Mouse (Mus musculus) regulatory T cell (primary cell): ENCODE measurements around the gene Hsf4.

Experiments
- in situ Hi-C: fragments of 300-600 bp; cut with MboI, MseI; formaldehyde crosslinking; loops from one replicate; pipeline ENCODE4 v1.15.1; 2025; ENCODE audit warnings: high pct_unique_total_duplicates

Gene Hsf4

DNA sequence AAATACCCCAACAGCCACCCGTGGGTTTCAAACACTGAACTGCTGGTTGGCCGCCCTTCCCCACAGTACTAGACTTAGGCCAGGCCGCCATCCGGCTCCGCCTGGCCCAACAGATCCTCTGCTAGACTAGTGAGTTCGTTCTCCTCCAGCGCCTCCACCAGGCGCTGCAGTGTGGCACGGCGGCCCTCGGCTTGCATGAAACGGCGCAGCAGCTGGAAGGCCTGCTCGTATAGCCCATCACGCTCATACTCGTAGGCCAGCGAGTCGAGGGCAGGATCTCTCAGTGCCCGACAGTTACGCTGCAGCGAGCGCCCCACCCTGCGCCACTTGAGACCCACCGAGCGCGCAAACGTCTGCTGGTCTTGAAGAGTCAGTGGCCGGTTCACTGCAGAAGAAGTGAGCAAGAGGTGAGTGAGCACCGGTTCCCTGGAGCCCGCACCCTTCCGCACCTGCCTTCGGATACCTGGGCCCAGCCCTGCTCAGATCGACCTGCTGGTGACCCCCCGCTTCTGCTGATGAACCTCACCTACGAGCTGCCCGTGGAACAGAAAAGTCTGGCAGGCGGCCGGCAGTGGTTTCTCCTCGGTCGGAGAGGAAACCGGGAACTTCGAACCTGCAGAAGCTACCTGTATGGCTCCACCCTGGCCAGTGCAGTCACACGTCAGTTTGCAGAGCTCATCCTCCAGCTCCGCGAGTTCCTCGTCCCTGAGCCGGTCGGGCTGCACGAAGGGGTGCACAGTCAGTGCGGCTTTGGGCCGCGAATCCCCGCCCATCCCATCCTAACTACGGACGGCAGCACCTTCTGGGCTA, 10.5 kb upstream of the Hsf4 start:
- in situ Hi-C loops = loop anchor here (25.0 kb wide), 1 partner anchor 622 kb away; the partner anchor contains the start of genes Ciao2b and Rrad

DNA sequence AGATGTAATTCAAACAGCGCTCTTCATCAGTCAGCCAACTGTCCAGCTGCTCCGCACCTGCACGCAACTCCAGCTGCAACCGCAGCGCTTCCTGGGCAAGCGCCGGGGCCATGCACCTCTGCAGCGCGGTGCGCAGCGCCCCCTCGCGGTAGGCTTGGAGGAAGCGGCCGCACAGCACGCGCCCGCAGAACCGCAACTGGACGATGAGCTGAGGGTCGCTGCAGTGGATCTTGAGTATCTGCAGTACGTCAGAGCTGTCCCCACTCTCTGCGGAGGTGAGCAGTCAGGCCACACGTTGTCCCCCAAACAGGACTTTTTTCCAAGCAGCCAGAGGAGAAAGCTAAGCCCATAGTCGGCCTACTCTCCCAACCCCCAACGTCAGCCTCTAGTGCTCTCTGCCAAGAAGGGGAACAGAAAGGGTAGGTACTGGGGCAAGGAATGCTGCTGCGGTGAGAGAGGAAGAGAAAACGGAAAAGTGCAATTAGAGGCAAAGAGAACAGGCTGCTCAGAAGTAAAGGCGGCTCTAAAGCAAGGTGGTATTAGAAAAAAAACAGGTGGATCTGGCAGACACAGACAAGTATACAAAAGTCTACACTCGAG, 9.8 kb upstream of the Hsf4 start:
- in situ Hi-C loops = loop anchor here (25.0 kb wide), 1 partner anchor 623 kb away; the partner anchor contains the start of genes Ciao2b and Rrad

DNA sequence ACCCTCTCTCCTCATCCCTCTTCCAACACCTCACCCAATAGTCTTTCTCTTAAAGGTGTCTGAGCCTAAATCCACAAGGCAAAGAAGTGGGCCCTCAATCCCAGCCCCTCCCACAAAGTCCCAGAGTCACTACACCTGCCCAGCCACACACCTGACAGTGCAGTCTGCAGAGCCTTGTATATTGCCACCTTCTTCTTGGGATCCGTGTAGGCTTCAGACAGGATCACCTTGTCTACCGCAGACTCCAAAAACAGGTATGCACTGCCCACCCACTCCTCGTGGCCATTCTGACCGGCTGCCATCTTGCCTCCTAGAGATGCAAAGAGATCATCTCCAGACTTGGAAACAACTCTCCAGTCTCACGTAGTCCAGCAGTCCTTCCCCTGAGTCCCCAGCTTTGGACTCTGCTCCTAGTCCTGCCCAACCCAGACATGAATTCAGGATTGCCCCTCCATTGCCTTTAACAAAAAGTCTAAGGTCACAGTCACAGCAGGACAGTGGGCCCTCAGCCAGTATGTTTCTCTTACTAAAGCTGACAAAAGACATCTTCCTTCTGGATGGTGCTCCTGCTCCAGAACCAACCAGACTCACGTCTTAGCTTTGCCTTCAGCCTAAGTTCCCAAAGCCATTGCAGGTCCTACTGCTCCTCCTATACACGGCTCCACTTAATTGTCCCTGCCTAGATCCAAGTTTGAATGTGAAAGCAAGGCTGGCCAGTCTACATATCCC, 9.1 kb upstream of the Hsf4 start:
- in situ Hi-C loops = loop anchor here (25.0 kb wide), 1 partner anchor 623 kb away; the partner anchor contains the start of genes Ciao2b and Rrad

DNA sequence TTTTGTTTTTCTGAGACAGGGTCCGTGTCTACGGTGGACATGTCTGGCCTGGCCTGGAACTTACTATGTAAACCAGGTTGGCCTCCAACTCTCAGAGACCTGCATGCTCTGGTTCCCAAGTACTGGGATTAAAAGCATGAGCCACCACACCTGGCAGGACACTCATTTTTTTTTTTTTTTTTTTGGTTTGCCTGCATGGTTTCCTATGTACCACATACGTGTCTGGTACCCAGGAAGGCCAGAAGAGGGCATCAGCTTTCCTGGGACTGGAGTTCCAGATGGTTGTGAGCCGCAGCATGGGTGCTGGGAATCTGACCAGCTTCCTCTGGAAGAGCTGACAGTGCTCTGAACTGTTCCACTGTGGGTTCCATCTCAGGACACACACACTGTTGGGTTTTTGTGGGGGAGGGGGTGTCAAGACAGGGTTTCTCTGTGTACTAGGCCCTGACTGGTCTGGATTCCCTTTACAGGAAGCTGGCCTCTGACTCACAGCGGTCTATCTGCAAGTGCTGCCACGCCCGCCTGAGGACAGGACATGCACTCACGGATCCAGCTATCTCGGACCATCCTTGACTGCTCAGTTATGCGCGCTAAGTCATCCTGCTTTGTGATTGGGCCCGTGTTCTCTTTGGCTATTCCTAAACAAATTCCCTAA, 8.1 kb upstream of the Hsf4 start:
- in situ Hi-C loops = loop anchor here (25.0 kb wide), 1 partner anchor 624 kb away; the partner anchor contains the start of genes Ciao2b and Rrad

DNA sequence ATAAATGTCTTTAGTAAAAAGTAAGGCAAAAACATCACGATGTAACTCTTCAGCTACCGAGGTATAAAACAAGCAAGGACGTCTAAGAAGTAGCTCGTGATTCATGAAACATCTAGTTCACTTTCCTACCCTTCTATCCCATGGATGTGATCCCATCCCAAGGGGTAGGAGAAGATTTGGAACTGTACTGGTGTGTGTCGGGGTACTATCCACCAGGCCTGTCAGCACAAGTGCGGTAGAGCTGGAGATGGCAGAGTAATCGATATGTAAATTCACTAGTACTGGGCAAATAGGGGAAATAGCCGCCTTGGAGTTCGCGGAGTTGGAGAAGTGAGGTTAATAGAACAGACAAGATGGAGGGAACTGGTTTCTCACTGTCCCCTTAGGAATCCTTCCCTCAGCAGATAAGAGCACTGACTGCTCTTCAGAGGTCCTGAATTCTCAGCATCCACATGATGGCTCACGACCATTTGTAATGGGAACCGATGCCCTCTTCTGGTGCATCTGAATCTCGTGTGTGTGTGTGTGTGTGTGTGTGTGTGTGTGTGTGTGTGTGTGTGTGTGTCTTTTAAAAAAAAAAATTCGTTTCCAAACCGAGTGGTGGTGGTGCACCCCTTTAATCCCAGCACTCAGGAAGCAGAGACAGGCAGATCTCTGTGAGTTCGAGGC, 6.2 kb upstream of the Hsf4 start:
- in situ Hi-C loops = loop anchor here (25.0 kb wide), 1 partner anchor 626 kb away; the partner anchor contains the start of genes Ciao2b and Rrad

DNA sequence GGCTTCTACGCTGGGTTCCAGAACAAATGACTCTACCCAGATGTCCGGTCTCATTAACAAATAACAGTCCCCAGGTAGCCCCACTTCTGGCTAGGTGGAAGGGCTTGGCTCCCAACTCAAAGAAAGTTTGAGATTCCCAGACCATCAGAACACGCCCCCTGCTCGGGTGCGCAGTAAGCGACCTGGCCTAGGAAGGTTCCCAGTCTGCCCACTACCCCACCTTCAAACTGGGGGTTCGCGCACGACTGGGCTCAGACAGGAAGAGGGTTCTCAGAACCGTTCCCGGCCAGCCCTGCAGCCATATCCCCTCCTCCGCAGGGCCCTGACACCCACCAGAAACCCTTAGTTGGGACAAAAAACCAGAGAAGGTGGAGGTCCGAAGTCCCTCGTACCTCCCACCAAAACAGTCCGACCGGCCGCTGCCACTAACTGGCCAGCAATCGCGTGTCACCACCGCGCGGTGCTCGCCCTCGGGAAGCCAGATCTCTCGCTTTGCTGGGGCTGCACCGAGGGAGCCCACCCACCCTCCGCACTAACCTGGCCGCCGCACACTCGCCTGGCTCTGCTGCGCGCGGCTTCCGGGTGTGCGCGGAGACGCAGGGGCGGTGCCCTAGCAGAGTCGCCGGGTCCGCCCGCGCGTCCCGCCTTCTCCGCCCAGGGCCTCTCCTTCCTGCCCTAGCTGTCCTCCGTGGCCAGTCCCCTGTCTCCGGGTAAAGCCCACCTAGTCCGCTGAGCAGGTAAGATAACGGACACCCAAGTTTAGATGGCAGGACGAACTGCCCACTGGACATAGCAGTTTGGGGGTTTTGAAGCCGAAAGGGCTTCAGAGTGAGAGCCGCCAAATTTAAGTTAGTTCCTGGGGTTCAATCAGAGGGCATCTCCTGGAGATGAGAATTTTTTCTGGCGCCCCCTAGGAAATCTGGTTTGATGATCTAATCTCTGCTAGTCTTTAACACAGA, 5.3 kb upstream of the Hsf4 start, which contains the start of the genes Tradd and Fbxl8:
Gene Tradd, minus strand, starts transcription at position 586 of the 959 bp plus-strand sequence.
Gene Fbxl8, plus strand, starts transcription at position 625 of the 959 bp plus-strand sequence.
- in situ Hi-C loops = loop anchor here (25.0 kb wide), 1 partner anchor 627 kb away; the partner anchor contains the start of genes Ciao2b and Rrad

DNA sequence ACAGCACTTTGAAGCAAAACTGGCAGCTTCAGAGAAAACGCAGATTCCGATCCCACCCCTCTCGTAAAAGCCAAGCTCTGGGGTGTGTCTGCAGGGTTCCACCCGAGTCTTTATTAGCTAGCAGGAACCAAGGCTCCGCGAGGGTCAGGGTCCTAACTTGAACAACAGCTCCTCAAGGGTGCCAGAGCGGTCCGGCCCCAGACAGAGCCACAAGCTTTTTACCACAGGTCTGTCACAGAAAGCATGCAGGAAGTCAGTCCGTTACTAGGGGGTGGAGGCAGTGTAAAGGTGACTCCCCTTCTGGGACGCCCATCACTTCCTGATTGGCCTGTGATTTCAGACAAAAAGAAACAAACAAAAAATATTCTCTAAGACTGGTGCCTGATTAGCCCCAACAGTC, 4.5 kb upstream of the Hsf4 start:
- in situ Hi-C loops = loop anchor here (25.0 kb wide), 1 partner anchor 628 kb away; the partner anchor contains the start of genes Ciao2b and Rrad

DNA sequence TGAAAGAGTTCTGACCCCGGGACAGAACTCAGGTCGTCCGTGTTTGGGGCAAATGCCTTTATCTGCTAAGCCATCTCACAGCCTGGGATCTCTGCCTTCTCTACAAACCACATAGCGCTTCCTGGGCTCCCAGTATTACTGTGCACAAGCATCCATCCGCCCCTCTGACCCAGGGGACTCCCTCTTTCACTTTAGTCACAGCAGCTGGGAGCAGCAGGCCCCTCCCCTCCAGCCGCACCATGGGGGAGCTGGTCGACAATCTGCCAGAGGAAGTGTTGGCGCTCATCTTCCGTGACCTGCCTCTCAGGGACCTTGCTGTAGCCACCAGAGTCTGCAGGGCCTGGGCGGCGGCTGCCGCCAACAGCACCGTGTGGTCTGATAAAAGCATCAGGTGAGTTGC, 2.8 kb upstream of the Hsf4 start:
- in situ Hi-C loops = loop anchor here (25.0 kb wide), 1 partner anchor 629 kb away; the partner anchor contains the start of genes Ciao2b and Rrad

DNA sequence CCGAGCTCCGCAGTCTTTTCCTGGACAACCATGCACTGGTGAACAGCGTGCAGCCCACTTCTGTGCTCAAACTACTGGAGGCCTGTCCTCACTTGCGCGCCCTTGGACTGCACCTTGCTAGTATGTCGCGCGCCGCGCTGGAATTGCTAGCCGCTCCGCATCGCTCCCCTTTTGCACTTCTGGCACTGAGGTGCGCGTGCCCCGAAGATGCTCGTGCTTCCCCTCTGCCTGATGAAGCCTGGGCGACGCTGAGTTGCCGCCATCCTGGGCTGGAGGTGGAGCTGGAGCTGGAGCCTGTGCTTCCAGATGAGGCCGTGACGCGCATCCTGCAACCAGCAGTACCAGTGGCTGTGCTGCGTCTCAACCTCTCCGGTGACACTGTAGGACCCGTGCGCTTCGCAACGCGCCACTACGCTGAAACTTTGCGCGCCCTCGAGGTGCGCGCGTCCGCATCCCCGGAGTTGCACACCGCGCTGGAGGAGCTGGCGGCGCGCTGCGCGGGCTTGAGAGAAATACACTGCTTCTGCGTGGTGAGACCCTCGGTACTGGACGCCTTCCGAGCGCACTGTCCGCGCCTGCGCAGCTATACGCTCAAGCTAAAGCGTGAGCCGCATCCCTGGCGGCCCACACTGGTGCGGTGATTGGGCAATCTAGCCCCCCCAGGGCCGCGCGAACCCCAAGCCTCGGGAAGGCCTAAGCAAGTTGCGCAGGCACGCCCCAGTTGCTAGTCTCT, 1.1 kb upstream of the Hsf4 start:
- in situ Hi-C loops = loop anchor here (25.0 kb wide), 1 partner anchor 631 kb away; the partner anchor contains the start of genes Ciao2b and Rrad

DNA sequence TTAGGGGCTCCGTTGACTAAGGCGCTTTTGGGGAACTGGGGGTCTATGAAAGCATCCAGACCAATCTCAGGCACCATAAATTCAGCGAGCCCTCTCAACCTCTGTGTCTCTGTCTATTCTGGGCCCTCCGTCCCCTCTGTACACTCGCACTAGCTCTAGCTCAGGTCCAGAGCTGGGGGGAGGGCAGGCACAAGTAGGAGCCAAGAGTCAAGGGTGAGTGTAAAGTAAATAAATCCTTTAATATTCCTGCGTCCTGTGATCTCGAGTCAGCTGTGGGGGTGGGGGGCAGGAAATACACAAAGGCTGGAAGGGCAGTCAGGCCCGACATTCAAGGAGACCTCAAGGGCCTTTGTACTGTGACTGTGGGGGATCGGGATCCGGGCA, 534 bp upstream of the Hsf4 start:
- in situ Hi-C loops = loop anchor here (25.0 kb wide), 1 partner anchor 632 kb away; the partner anchor contains the start of genes Ciao2b and Rrad

DNA sequence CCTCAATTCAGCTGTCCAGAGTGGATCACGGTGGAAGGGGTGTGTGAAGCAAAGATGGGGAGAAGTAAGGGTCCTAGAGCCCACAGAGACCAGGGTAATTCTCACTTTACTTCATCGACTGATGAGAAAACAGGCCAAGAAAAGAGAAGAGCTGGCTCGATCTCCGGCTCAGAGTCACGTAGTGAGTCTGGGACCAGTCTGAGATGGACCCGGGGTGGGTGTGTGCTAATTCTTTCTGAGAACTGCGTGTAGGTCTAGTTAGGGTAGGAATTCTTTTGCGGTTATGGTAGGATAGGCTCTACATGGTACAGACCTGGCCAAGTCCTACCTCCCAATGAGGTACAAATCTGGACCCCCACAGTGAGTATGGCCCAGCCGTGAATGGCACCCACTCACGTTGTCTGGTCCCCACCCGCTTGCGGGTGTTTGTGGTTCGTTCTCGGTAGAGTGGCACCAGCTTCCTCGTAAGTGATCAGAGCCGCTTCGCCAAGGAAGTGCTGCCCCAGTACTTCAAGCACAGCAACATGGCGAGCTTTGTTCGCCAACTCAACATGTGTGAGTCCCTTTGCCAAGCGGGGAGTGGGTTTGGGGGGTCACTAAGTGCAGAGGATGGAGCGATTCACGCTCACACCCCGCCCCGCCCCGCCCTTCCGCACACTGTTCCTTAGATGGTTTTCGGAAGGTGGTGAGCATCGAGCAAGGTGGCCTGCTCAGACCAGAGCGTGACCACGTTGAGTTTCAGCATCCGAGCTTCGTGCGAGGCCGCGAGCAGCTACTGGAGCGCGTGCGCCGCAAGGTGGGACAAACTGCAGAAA, 707 bp downstream of the Hsf4 start:
- in situ Hi-C loops = loop anchor here (25.0 kb wide), 1 partner anchor 633 kb away; the partner anchor contains the start of genes Ciao2b and Rrad

DNA sequence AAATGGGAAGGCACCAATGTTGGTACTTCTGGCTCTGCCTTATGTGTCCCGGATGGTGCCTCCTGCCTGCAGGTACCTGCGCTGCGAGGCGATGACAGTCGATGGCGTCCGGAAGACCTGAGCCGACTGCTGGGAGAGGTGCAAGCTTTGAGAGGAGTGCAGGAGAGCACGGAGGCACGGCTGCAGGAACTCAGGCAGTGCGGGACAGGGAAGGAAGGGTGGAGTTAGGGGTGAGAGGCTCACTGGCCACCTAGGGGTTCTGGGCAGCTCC, 1.2 kb downstream of the Hsf4 start:
- in situ Hi-C loops = loop anchor here (25.0 kb wide), 1 partner anchor 634 kb away; the partner anchor contains the start of genes Ciao2b and Rrad

DNA sequence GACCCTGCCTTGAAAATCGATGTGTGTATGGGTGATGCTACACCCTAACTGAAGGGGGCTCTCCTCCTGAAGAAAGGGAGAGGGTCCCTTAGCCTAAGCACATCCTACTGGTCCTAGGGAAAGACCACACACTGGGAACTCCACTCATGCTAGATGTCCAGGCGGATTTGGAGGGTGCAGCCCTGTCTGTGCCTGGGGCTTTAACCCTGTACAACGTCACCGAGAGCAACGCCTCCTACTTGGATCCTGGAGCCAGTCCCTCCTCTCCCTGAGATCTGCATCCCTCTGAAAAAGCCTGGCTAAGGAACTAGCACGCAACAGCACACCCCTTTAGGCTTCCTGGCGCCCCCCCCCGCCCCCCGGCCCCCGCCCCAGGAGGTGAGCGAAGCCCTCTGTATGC, 5.8 kb downstream of the Hsf4 start:
- in situ Hi-C loops = no loop called here

DNA sequence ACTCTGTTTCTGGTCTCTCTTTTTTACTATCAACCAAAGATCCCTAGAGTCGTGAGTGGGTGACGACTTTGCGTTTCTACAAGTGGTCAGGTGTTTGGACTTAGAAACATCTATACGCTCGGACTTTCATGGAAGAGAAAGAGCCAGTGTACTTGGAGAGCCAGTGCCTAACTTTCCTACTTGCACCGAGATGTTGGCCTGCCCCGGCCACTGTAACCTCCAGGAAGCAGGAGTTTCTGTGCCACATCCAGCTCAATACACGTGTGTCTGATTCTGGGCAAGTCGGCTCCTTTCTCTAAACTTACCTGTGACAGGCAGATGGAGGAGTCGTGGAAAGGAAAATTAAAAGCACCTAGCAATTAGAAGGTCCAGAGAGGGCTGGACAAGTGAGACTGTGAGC, 6.2 kb downstream of the Hsf4 start, which contains the start of gene Nol3:
Gene Nol3, plus strand, starts transcription at position 301 of the 400 bp plus-strand sequence.
- in situ Hi-C loops = no loop called here

DNA sequence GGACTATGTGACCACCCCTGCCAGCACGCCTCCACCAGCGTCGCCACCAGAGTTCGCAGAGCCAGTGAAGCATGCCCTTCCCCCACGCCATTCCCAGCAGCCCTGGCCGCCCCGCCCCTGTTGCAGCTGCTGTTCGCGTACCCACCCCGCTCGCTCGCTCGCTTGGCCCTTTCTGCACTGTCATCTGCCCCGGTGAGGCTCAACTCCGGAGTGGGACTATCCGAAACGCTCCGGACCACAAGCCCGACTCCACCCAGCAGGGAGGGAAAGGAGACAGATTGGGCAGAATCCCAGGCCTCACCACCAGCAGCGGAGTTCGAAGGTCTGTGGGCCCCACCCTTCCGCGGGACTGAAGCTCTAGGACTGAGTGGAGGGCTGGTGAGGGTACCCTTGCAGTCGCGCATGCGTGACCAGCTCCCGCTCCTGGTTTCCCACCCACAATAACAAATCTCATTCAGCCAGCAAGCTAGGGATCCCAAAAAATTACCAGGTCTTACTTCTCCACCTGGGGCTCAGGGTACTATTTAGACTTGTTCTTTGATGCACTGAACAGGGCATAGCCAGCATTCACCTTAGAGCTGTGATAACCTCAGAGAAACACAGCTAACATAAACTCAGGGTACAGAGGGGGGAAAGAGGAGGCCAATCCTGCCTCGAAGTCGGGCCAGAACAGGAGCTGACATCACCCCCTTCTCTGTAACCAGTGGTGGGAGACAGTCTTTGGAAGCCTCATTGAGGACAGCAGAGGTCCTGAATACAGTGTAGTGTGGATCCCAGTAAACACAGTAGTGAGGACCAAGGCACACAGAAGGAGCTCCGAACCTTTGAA, 6.9 kb downstream of the Hsf4 start:
- in situ Hi-C loops = no loop called here

DNA sequence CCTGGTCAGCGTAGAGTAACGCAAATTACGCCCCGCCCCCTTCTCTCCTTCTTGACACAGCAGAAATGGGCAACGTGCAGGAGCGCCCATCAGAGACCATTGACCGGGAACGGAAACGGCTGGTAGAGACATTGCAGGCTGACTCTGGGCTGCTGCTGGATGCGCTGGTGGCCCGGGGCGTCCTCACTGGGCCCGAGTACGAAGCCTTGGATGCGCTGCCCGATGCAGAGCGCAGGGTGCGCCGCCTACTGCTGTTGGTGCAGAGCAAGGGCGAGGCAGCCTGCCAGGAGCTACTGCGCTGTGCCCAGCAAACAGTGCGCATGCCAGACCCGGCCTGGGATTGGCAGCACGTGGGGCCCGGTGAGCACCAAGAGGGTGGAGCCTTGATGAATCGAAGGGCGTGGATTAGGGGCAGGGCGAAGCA, 9.3 kb downstream of the Hsf4 start:
- in situ Hi-C loops = no loop called here

DNA sequence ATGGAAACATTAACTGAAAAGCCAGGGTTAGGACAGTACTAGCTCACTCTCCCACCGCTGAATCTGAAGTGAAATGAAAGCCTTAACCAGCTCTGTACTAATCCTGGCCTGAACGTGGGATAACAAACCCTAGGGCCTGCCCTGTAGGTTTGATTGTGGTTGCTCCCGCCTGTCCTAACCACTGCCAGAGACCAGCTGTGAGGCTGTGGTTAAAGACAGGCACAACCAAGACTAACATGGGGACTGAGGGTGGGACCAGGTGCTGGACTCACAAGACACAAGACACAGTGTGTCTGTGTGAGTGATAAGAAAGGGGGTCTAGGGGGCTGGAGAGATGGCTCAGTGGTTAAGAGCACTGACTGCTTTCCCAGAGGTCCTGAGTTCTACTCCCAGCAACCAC, 11.0 kb downstream of the Hsf4 start:
- in situ Hi-C loops = no loop called here
